ENCODE assay signal across 9 mouse cellular contexts in genomic region chr11:119937772-119938502, GRCm38 (mm10). TPM values are rescaled to one million over a fixed set of nuclear protein-coding genes. Genes with fewer than 3 reads are reported as not detected.
DNase-seq lines count a peak whose midpoint lies in the region; ATAC-seq and TF ChIP-seq lines count a peak whose summit lies in the region.
"Had no signal": no experiment of that assay in that cellular context is flagged by ENCODE, and none has a peak within 500 bp of the region (broad histone marks: within the 10 kb centered on the region; RNA-seq: fewer than 3 reads in every experiment).

No protein-coding gene starts in this region.

- H3K9me3 ChIP-seq in liver, embryonic 14.5 days (ENCODE audit: control insufficient read depth, low read length): no peaks in the 10 kb centered on the region

- peaks cover 12% of the 10 kb centered on the region for H3K27me3 ChIP-seq in liver, embryonic 14.5 days (ENCODE audit: control insufficient read depth, insufficient read depth, low read length)

- no peak overlapping the region for H3K4me3 ChIP-seq in liver, embryonic 14.5 days (ENCODE audit: insufficient read depth in 1 of 2, low read depth in 2 of 2, low read length in 2 of 2)

- H3K36me3 ChIP-seq in liver, embryonic 14.5 days (replicated peaks; ENCODE audit: control insufficient read depth, insufficient read depth, low read depth): no peaks in the 10 kb centered on the region

- H3K4me2 ChIP-seq in liver, embryonic 14.5 days (ENCODE audit: low read depth): 0 out of 2 replicates have a peak overlapping the region, but pooled peaks have one; percentile 23

- no peak for ATAC-seq in liver, embryonic 14.5 days (ENCODE audit: insufficient read depth)

- DNase-seq in left cerebral cortex, adult 18-20 months (ENCODE audit: low spot score in 2 of 2): peak; percentile 64 to 71
- DNase-seq in left cerebral cortex, adult 11 months (ENCODE audit: low spot score): no peak
- peak; percentile 92 for DNase-seq in ZHBTc4 (ENCODE audit: low read depth, low spot score)
- DNase-seq in kidney, adult 18-20 months: peak; percentile 65
- DNase-seq in liver, embryonic 14.5 days (ENCODE audit: low read depth in 3 of 3, low spot score in 3 of 3): no peak
- no peak for DNase-seq in adrenal gland, adult 18-20 months (ENCODE audit: low spot score in 2 of 2)
- no peak for DNase-seq in retina, postnatal 1 day
- no peak for DNase-seq in yolk sac, embryonic 10.5 days (ENCODE audit: low spot score)
- DNase-seq: thymus, adult 2 months had no signal

- no peak overlapping the region for H3K9ac ChIP-seq in liver, embryonic 14.5 days (replicated peaks)

- TF ChIP-seq CTCF in liver, embryonic 14.5 days (IDR thresholded peaks at IDR 0.05; ENCODE audit: low read depth): no peak

- 42% methylated on average over 19 of the region's 19 CpGs for WGBS in liver, embryonic 14.5 days (ENCODE audit: insufficient replicate concordance)

- no peak overlapping the region for H3K27ac ChIP-seq in liver, embryonic 14.5 days

- peaks cover 0 to 16% of the 10 kb centered on the region in 2 experiments; a peak in 3 of 4 replicates for H3K4me1 ChIP-seq in liver, embryonic 14.5 days (replicated peaks; ENCODE audit: control insufficient read depth in 2 of 2, insufficient read depth in 2 of 2, low read length in 1 of 2)

- TF ChIP-seq EP300 in liver, embryonic 14.5 days (IDR thresholded peaks at IDR 0.05; ENCODE audit: low read depth): no peak

RNA-seq across cellular contexts. Expression of gene Baiap2, which starts 4.6 kb away (rescaled TPM):
- 100 to 1,000 TPM; 220 to 272 TPM for total RNA-seq in left cerebral cortex, adult 18-20 months (2021)
- polyA plus RNA-seq in liver, embryonic 14.5 days (2012; rRNA removed): 5.6 and 6.3 TPM in 2 replicates
- 4.2 and 4.8 TPM in 2 replicates for polyA plus RNA-seq in liver, embryonic 14.5 days (2014; fragmentation: Nextera tagmentation; extraction: Ambion mirVana)
- 10 to 100 TPM; 16.5 to 31.7 TPM for total RNA-seq in adrenal gland, adult 18-20 months (2021)

RNA-seq across cellular contexts. Expression of gene Chmp6, which starts 24.7 kb away (rescaled TPM):
- 10 to 100 TPM; 37.1 to 41.8 TPM for total RNA-seq in left cerebral cortex, adult 18-20 months (2021)
- polyA plus RNA-seq in liver, embryonic 14.5 days (2012; rRNA removed): 13.5 and 15.2 TPM in 2 replicates
- 25.2 and 27.2 TPM in 2 replicates for polyA plus RNA-seq in liver, embryonic 14.5 days (2014; fragmentation: Nextera tagmentation; extraction: Ambion mirVana)
- 10 to 100 TPM; 32.3 to 33.3 TPM for total RNA-seq in adrenal gland, adult 18-20 months (2021)

Comparison
In these comparisons a context has a peak if more than half of its experiments do, and no peak if none do; other contexts are left out.
1. DNase-seq: peak in left cerebral cortex, adult 18-20 months (2 of 2), ZHBTc4 (single experiment) and kidney, adult 18-20 months (single experiment); none in left cerebral cortex, adult 11 months (single experiment), liver, embryonic 14.5 days (0 of 3), adrenal gland, adult 18-20 months (0 of 2), retina, postnatal 1 day (single experiment) and yolk sac, embryonic 10.5 days (single experiment).
2. RNA of gene Baiap2, which starts 4.6 kb away (total RNA-seq): 220 to 272 TPM in left cerebral cortex, adult 18-20 months; 16.5 to 31.7 TPM in adrenal gland, adult 18-20 months; every median in the first group is over 4 times any median in the second.